Mouse (Mus musculus) inflammation-experienced regulatory T-cells, adult 6 months (primary cell): ENCODE measurements around the gene Fas. TPM values are rescaled to one million over a fixed set of nuclear protein-coding genes. Genes with fewer than 3 reads are reported as not detected.

ENCODE experiments used
- ATAC-seq: one replicate; pipeline ENCODE4 v1.8.0; 2017
- polyA plus RNA-seq, 3 experiments: library from polyadenylated mRNA; unstranded; fragments of 100-300 nt; shearing (Covaris generic); gene quantifications; one replicate each; pipeline ENCODE4 v1.2.1; 2017

Gene Fas
- polyA plus RNA-seq, 3 experiments from 2014 or later = 124 to 144 (median 139) TPM

DNA sequence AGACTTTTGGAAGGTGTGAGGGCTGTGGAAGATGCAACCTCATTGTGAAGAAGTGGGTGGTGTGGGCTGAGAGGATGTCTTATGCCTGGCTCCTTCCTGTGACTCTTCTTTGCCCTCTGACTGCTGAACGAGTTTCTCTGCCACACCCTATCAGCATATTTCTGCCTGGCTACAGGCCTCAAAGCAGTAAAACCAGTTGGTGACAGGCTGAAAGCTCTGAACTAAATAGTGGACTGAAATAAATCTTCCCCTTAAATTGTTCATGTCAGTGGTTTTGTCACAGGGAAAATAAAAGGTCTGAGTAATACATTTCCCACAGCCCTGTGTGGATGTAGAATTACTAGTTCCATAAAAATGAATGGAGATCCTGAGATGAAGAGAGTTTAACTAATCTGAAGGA lies 79.1 kb downstream of the Fas start:
- no peak for ATAC-seq

DNA sequence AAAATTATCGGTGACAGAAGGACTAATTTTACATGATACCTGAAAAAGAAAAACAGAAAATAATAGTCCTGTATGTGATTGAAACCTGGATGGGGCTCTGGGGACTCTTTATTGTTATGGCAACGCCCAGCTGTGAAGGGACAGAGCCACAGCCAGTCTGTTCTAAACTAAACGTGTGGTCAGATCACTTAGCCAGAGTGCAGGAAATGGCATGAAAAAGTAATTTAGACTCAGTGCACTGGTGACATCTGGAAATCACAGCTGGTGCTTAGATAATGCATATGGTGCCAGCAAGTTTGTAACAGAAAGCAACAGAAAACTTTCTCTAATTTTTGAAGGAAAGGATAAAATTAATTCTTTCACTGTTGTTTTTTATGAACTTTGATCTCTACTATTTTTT lies 79.9 kb downstream of the Fas start:
- ATAC-seq = no peak

Other genes starting within 250 kb of the Fas start
- gene Lipn, start 223.3 kb upstream of the Fas start, polyA plus RNA-seq = not detected
- gene Lipm, start 189.7 kb upstream of the Fas start, polyA plus RNA-seq = not detected
- gene Ankrd22, start 124.6 kb upstream of the Fas start, polyA plus RNA-seq = not detected
- gene Stambpl1, start 98.4 kb upstream of the Fas start, polyA plus RNA-seq = 10 to 100 TPM; 55.7 to 96.7 (median 78.8) TPM
- under 1 TPM in 2 of 3 experiments, not detected in 1; 0.16 to 0.64 TPM for gene Acta2, start 35.1 kb upstream of the Fas start, polyA plus RNA-seq
- gene Ch25h, start 184.5 kb downstream of the Fas start, polyA plus RNA-seq = under 1 TPM in 1 of 3 experiments, not detected in 2; 0.26 TPM
- 10 to 100 TPM; 64.4 to 96.0 (median 93.8) TPM for gene Lipa, start 236.8 kb downstream of the Fas start, polyA plus RNA-seq